Mouse (Mus musculus) heart, postnatal 0 days (tissue): ENCODE measurements around the gene Macf1. TPM values are rescaled to one million over a fixed set of nuclear protein-coding genes. Genes with fewer than 3 reads are reported as not detected.

ENCODE experiments used
- ATAC-seq: fragments of 200-750 bp; cut with Nextera tagmentation; 2 replicates; pipeline ENCODE4 v1.8.0; 2017; ENCODE audit warnings: low read depth, moderate number of reproducible peaks, moderate library complexity; ENCODE audit not compliant: insufficient read depth
- DNase-seq: peaks from one replicate; pipeline ENCODE4 v3.0.0-alpha.2; 2016; ENCODE audit warnings: low spot score
- H3K27ac ChIP-seq: fragments of 300-500 bp; sonication (generic); 2 replicates; pipeline ENCODE4 v1.5.1; 2014; ENCODE audit warnings: low read depth, mild to moderate bottlenecking
- H3K27me3 ChIP-seq: fragments of 300-500 bp; sonication (generic); 2 replicates; pipeline ENCODE4 v1.6.1; 2014; ENCODE audit warnings: low read length, mixed read lengths; ENCODE audit not compliant: control insufficient read depth, insufficient read depth
- H3K36me3 ChIP-seq: fragments of 300-500 bp; sonication (generic); replicated peaks from 2 replicates; pipeline ENCODE4 v1.6.1; 2014; ENCODE audit warnings: low read length, mixed read lengths; ENCODE audit not compliant: control insufficient read depth, insufficient read depth
- H3K4me1 ChIP-seq: fragments of 300-500 bp; sonication (generic); 2 replicates; pipeline ENCODE4 v1.6.1; 2014; ENCODE audit warnings: antibody characterized with exemption; ENCODE audit not compliant: control insufficient read depth, insufficient read depth
- H3K4me2 ChIP-seq: fragments of 300-500 bp; sonication (generic); 2 replicates; pipeline ENCODE4 v1.6.1; 2014; ENCODE audit warnings: low read depth, mild to moderate bottlenecking, low read length, moderate library complexity
- H3K4me3 ChIP-seq: fragments of 300-500 bp; sonication (generic); 2 replicates; pipeline ENCODE4 v1.5.1; 2014; ENCODE audit warnings: low read depth, low read length
- H3K9ac ChIP-seq: fragments of 300-500 bp; sonication (generic); replicated peaks from 2 replicates; pipeline ENCODE4 v1.6.1; 2014; ENCODE audit warnings: low read depth, low read length, mixed read lengths
- H3K9me3 ChIP-seq: fragments of 300-500 bp; sonication (generic); replicated peaks from 2 replicates; pipeline ENCODE4 v1.6.1; 2016; ENCODE audit warnings: low read length; ENCODE audit not compliant: control insufficient read depth
- CTCF ChIP-seq: IDR thresholded peaks from 2 replicates; pipeline ENCODE4 v1.5.1; 2016; ENCODE audit warnings: antibody characterized with exemption, control low read depth, low read depth
- EP300 ChIP-seq: IDR thresholded peaks from 2 replicates; pipeline ENCODE4 v1.6.1; 2016; ENCODE audit warnings: antibody characterized with exemption, low read depth
- WGBS: fragments of 180-500 bp; shearing (Covaris S2); extraction: QIAGEN DNeasy Blood & Tissue Kit; methylation state at CpG from one replicate; pipeline ENCODE4 v1.1.7; 2014; 5-methylcytosine and 5-hydroxymethylcytosine counted together
- polyA plus RNA-seq: library from polyadenylated mRNA; unstranded; fragments of >200 nt; fragmentation: Nextera tagmentation; extraction: Ambion mirVana; gene quantifications from 2 replicates; pipeline ENCODE4 v1.2.1, GENCODE M21; 2015
- total RNA-seq: library from RNA; depleted of rRNA; stranded (reverse); fragments of >200 nt; gene quantifications from 2 replicates; pipeline ENCODE4 v1.2.3, GENCODE M21; 2014; ENCODE audit warnings: low replicate concordance

The Macf1 gene
- total and polyA plus RNA-seq, 2 experiments from 2014 or later, result 41.4 to 236 TPM

DNA sequence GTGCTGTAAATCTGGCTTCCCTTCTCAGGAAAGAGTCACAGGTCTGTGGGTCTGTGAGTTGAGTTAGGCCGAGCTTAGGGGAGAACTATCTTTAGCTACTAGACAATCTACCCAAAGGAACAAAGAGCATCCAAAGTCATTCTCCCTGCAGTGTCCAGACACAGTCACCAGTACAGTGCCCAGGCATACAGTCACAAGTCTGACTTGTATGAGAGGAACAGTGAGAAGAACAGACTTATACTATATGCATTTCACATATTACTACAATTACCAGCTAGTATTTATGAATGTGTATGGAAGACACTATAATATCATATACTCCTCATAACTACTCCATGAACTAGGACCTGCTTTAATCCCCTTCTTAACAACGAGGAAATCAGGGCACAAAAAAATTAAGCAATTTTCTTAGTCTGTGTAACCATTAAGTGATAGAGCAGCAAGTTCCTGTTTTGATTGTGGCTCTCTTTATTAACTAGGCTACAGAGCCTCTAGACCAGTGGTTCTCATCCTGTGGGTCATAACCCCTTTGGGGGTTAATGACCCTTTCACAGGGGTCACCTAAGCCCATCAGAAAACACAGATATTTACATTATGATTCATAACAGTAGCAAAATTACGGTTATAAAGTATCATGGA is 121.9 kb downstream of the Macf1 start:
- ATAC-seq (no peak), DNase-seq (peak; percentile 53)
- Histone ChIP-seq H3K9me3 (no peaks in the 10 kb centered on the region), H3K36me3 (no peaks in the 10 kb centered on the region), H3K9ac (peak overlapping the region; percentile 16; the same call in 1 of the 2 replicates), H3K27me3 (no peaks in the 10 kb centered on the region), H3K4me1 (peaks cover 40% of the 10 kb centered on the region), H3K4me2 (peak overlapping the region; percentile 54), H3K4me3 (0 out of 2 replicates have a peak overlapping the region, but pooled peaks have one; percentile 0), H3K27ac (peak overlapping the region; percentile 94)
- no peak for TF ChIP-seq CTCF
- 34% methylated on average over 3 of the region's 3 CpGs for WGBS

DNA sequence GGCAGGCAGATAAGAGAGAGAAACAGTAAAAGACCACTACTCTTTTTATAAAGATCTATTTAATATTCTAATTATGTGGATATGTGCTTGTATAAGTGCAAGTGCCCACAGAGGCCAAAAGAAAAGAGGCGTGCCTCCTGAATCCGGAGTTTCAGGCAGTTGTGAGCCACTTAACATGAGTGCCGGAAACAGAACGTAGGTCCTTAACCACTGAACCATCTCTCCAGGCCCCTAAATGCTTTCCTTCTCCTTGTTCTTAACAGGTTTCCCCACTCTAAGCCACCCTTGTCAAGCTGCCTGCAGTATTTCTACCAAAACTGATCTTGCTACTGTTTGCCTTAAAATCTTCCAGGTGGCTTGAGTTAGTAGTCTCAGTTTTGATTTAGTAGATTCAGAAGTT is 123.3 kb downstream of the Macf1 start:
- Histone ChIP-seq H3K36me3 (no peaks in the 10 kb centered on the region), H3K4me3 (no peak overlapping the region), H3K4me2 (no peak overlapping the region), H3K27me3 (no peaks in the 10 kb centered on the region), H3K9ac (no peak overlapping the region), H3K27ac (no peak overlapping the region), H3K4me1 (peaks cover 40% of the 10 kb centered on the region), H3K9me3 (no peaks in the 10 kb centered on the region)
- DNase-seq (no peak), ATAC-seq (no peak)
- WGBS, result 72% methylated on average over 4 of the region's 4 CpGs
- TF ChIP-seq EP300 (no peak), CTCF (no peak)

DNA sequence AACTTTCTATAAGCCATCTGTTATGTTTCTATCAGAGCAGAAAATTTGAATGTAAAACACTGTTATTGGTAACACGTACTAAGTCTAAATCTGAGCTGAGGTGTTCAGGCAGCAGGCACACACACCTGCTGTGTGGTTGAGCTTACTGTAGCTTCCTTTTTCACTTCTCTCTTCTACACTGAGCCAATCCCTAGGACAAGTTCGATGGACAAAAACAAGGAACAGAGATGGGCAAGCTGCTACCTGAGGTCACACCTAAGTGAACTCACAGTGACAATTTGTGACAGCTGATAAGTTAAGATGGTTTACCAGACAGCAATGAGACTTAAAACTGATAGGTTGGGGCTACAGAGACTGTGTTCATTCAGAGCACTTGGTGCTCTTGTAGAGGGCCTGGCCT is 125.7 kb downstream of the Macf1 start:
- no peak overlapping the region for H3K27ac ChIP-seq
- DNase-seq (no peak), ATAC-seq (no peak)
- no peak overlapping the region for H3K4me3 ChIP-seq
- no peaks in the 10 kb centered on the region for H3K9me3 ChIP-seq
- WGBS, result 89% methylated on average over 2 of the region's 2 CpGs
- peaks cover 31% of the 10 kb centered on the region for H3K4me1 ChIP-seq
- no peak overlapping the region for H3K4me2 ChIP-seq
- 0 out of 2 replicates have a peak, but pooled peaks cover 5% of the 10 kb centered on the region for H3K36me3 ChIP-seq
- H3K27me3 ChIP-seq, result no peaks in the 10 kb centered on the region
- no peak overlapping the region for H3K9ac ChIP-seq
- no peak for TF ChIP-seq EP300
- no peak for TF ChIP-seq CTCF

DNA sequence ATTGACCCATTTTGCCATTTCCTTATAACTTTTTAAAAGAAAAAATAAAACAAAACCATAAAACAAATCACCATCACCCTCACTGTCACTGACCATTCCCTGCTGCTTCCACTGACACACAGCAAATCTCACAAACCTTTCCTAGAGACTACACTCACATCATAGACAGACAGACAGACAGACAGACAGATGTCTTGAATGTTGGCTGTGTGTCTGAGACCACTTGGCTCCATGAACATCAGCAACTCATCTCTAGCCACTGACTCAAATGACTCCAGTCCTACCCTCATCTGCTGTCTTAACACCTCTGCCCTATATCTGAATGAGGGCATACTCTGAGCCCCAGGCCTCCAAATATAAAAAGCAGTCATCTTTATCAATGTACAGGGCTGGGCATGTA is 128.9 kb downstream of the Macf1 start:
- H3K36me3 ChIP-seq, result peaks cover 5% of the 10 kb centered on the region; the same call in 1 of the 2 replicates
- no peaks in the 10 kb centered on the region for H3K27me3 ChIP-seq
- no peaks in the 10 kb centered on the region for H3K9me3 ChIP-seq
- H3K27ac ChIP-seq, result no peak overlapping the region
- ATAC-seq (no peak), DNase-seq (no peak)
- H3K9ac ChIP-seq, result no peak overlapping the region
- no peak overlapping the region for H3K4me2 ChIP-seq
- TF ChIP-seq CTCF (no peak), EP300 (no peak)
- H3K4me3 ChIP-seq, result no peak overlapping the region
- H3K4me1 ChIP-seq, result peaks cover 30% of the 10 kb centered on the region

DNA sequence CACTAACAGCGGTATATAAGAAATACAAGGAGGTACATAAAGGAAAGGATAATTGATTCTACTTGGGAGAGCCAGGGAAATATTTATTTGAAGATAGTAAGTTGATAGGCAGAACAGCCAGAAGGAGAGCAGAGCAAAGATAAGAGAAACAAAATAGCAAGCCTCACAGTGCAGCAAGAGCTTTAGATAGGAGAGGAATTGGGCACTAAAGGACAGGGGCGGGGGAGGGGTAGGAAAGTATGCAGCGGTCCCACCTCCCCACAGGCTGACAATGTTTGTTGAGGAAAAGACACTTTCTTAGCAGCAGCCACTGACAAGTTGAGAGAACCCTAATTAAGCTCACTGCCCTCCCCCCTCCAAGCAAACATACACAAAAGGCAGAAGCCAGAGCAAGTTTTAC is 131.5 kb downstream of the Macf1 start:
- H3K9ac ChIP-seq, result no peak overlapping the region
- ATAC-seq, result peak; percentile 51
- H3K36me3 ChIP-seq, result peaks cover 17% of the 10 kb centered on the region; the same call in 1 of the 2 replicates
- TF ChIP-seq EP300, result no peak
- no peak for TF ChIP-seq CTCF
- no peaks in the 10 kb centered on the region for H3K9me3 ChIP-seq
- H3K4me2 ChIP-seq, result peak overlapping the region; percentile 34
- no peaks in the 10 kb centered on the region for H3K27me3 ChIP-seq
- 15% methylated on average over 3 of the region's 3 CpGs for WGBS
- no peak overlapping the region for H3K4me3 ChIP-seq
- peak overlapping the region; percentile 76 for H3K27ac ChIP-seq
- no peak for DNase-seq
- peaks cover 30% of the 10 kb centered on the region for H3K4me1 ChIP-seq

DNA sequence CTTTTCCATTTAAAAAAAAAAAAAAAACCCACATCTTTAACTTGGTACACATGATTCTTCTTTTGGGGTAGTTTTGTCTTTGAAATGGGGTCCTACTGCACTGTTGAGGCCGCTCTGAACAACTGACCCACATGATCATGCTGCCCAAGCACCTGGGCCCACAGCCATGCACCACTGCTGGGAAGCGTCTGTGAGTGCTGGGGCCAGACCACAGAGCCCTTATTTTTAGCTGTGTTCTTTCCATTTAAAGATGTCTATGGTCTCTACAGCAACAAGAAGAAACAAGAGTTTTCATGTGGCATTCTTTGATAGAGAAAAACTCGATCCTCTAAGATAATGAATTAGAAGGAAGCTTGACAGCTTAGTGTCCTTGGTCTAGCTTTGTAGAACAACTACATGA is 135.8 kb downstream of the Macf1 start:
- TF ChIP-seq EP300 (no peak), CTCF (no peak)
- H3K4me3 ChIP-seq, result no peak overlapping the region
- DNase-seq (no peak), ATAC-seq (no peak)
- 48% methylated on average over 3 of the region's 3 CpGs for WGBS
- H3K27me3 ChIP-seq, result no peaks in the 10 kb centered on the region
- peaks cover 12% of the 10 kb centered on the region for H3K4me1 ChIP-seq
- no peak overlapping the region for H3K9ac ChIP-seq
- H3K36me3 ChIP-seq, result peaks cover 28% of the 10 kb centered on the region
- no peaks in the 10 kb centered on the region for H3K9me3 ChIP-seq
- H3K27ac ChIP-seq, result 0 out of 2 replicates have a peak overlapping the region, but pooled peaks have one; percentile 1
- H3K4me2 ChIP-seq, result no peak overlapping the region
